Mouse (Mus musculus) midbrain, embryonic 16.5 days (tissue): ENCODE results near the gene Syngr4. TPM values are rescaled to one million over a fixed set of nuclear protein-coding genes. Genes with fewer than 3 reads are reported as not detected.

ENCODE experiments used
- ATAC-seq: fragments of 200-750 bp; cut with Nextera tagmentation; 2 replicates; pipeline ENCODE4 v1.8.0; 2017; ENCODE audit warnings: moderate TSS enrichment
- H3K27ac ChIP-seq: fragments of 300-500 bp; sonication (generic); 2 replicates; pipeline ENCODE4 v1.5.1; 2014; ENCODE audit warnings: mild to moderate bottlenecking, low read length, mixed read lengths
- H3K27me3 ChIP-seq: fragments of 300-500 bp; sonication (generic); 2 replicates; pipeline ENCODE4 v1.6.1; 2014; ENCODE audit warnings: low read depth, low read length, mixed read lengths; ENCODE audit not compliant: control insufficient read depth, insufficient read depth
- H3K36me3 ChIP-seq: fragments of 300-500 bp; sonication (generic); 2 replicates; pipeline ENCODE4 v1.6.1; 2014; ENCODE audit warnings: mild to moderate bottlenecking, low read length, moderate library complexity, mixed read lengths; ENCODE audit not compliant: control insufficient read depth, insufficient read depth
- H3K4me1 ChIP-seq: fragments of 300-500 bp; sonication (generic); 2 replicates; pipeline ENCODE4 v1.6.1; 2014; ENCODE audit warnings: mild to moderate bottlenecking, low read length, mixed read lengths; ENCODE audit not compliant: control insufficient read depth, insufficient read depth
- H3K4me2 ChIP-seq: fragments of 300-500 bp; sonication (generic); 2 replicates; pipeline ENCODE4 v1.6.1; 2014; ENCODE audit warnings: mild to moderate bottlenecking, low read length, mixed read lengths
- H3K4me3 ChIP-seq: fragments of 300-500 bp; sonication (generic); 2 replicates; pipeline ENCODE4 v1.5.1; 2014; ENCODE audit warnings: low read depth, mild to moderate bottlenecking, low read length, moderate library complexity, mixed read lengths
- H3K9ac ChIP-seq: fragments of 300-500 bp; sonication (generic); 2 replicates; pipeline ENCODE4 v1.6.1; 2014; ENCODE audit warnings: low read depth, low read length, mixed read lengths
- H3K9me3 ChIP-seq: fragments of 300-500 bp; sonication (generic); replicated peaks from 2 replicates; pipeline ENCODE4 v1.6.1; 2014; ENCODE audit warnings: mild to moderate bottlenecking, low read length, mixed read lengths; ENCODE audit not compliant: control insufficient read depth, poor library complexity, severe bottlenecking
- WGBS: fragments of 180-500 bp; shearing (Covaris S2); extraction: QIAGEN DNeasy Blood & Tissue Kit; methylation state at CpG from one replicate; pipeline ENCODE4 v1.1.7; 2014; 5-methylcytosine and 5-hydroxymethylcytosine counted together
- polyA plus RNA-seq: library from polyadenylated mRNA; unstranded; fragments of >200 nt; fragmentation: Nextera tagmentation; extraction: Ambion mirVana; gene quantifications from 2 replicates; pipeline ENCODE4 v1.2.1, GENCODE M21; 2015

Syngr4 gene
- polyA plus RNA-seq, 1 experiment from 2014 or later = not detected

DNA sequence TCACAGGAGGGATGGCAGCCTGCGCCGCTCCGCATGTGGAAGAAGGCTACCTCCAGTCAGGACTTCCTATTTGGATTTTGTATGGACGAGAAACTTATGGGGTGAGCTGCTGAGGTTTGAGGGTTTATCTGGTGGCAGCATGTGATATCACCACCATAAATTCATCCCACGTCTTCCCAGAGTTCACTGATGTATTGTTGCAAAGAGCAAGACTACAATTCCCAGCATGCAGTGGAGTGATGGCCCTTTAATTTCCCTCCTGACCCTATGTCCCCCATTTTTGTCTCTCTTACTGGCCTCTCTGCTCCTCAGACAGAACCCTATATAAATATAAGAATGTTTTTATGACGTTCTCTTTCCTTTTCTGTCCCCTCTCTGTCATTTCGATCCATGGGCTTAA lies 33.7 kb downstream of the Syngr4 start:
- ATAC-seq = no peak
- WGBS = 91% methylated on average over 7 of the region's 7 CpGs

DNA sequence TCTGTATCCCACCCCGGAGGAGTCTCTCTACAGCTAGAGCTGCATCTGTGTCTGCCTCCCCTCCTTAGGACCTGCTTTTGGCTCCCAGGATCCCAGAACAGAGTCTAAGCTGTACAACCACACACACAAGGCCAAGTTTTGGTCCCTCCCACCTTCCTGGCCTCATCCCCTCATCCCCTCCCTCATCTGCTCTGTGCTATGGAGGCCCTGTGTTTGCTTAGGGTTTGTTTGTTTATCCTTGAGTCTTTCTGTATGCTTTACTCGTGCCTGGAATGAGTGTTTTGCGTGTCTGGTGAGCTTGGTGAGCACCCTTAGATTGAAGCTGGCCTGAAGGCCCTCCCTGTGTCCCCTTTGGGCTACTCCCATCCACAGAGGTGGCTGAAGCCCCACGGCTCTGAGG lies 37.5 kb downstream of the Syngr4 start:
- no peak for ATAC-seq
- WGBS = 59% methylated on average over 4 of the region's 4 CpGs
- no peak overlapping the region for H3K27ac ChIP-seq

More for the DNA sequence above, 33.7 kb downstream of the Syngr4 start:
- Histone ChIP-seq H3K9me3 (no peaks in the 10 kb centered on the region), H3K27me3 (no peaks in the 10 kb centered on the region), H3K4me2 (no peak overlapping the region), H3K4me1 (peaks cover 8% of the 10 kb centered on the region), H3K9ac (no peak overlapping the region), H3K36me3 (no peaks in the 10 kb centered on the region), H3K27ac (no peak overlapping the region), H3K4me3 (no peak overlapping the region)

DNA sequence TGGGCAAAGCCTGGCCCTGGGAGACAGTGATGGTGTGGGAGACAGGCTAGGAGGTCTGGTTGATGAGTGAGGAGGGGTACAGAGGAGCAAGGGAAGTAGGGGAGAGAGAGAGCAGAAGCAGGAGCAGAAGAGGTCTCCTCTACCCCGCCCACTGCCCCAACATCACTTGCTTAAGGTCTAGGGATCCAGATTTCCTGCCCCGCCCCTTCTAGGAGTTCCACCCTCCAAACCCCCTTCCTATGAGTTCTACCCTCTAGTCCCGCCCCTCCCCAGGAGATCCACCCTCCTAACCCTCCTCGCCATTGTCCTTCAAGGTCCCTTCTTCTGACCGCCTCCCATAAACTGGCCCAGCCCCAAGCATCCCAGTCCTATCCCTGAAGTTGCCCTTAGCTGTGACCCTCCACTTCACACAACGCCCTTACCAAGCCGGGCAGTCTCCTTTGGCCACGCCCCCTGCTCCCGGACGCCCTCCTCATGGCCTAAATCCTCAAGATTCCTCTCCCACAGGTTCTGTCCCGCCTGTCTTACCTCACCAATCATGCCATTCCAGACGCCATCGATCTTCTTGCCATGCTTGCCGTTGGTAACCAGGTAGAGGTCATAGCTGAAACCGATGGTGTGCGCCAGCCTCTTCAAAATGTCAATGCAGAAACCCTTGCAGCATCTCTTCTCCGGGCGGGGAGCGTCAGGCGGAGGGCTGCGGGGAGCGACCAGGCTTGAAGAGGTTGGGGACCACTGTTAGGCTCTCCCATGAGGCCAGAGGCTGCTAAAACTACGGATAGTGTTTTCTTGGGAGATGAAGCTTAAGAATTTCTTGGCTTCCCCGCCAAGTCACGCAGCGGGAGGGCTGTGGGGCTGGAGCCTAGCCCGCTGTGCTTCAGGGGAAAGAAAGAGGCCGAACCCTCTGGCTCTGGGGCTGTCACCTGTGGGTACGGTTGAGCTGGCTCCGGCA lies 39.3 kb downstream of the Syngr4 start:
- no peaks in the 10 kb centered on the region for H3K9me3 ChIP-seq
- H3K9ac ChIP-seq = peak overlapping the region; percentile 51
- peak overlapping the region; percentile 46 for H3K4me2 ChIP-seq
- peaks cover 6% of the 10 kb centered on the region; the same call in 1 of the 2 replicates for H3K4me1 ChIP-seq
- 4% methylated on average over 30 of the region's 30 CpGs for WGBS
- H3K27ac ChIP-seq = no peak overlapping the region
- ATAC-seq = no peak
- peak overlapping the region; percentile 29 for H3K4me3 ChIP-seq
- peaks cover 5% of the 10 kb centered on the region for H3K27me3 ChIP-seq
- H3K36me3 ChIP-seq = no peaks in the 10 kb centered on the region

More for the DNA sequence above, 37.5 kb downstream of the Syngr4 start:
- Histone ChIP-seq H3K9ac (no peak overlapping the region), H3K36me3 (no peaks in the 10 kb centered on the region), H3K9me3 (no peaks in the 10 kb centered on the region), H3K4me1 (peaks cover 6% of the 10 kb centered on the region; the same call in 1 of the 2 replicates), H3K27me3 (peaks cover 5% of the 10 kb centered on the region), H3K4me2 (no peak overlapping the region), H3K4me3 (no peak overlapping the region)

DNA sequence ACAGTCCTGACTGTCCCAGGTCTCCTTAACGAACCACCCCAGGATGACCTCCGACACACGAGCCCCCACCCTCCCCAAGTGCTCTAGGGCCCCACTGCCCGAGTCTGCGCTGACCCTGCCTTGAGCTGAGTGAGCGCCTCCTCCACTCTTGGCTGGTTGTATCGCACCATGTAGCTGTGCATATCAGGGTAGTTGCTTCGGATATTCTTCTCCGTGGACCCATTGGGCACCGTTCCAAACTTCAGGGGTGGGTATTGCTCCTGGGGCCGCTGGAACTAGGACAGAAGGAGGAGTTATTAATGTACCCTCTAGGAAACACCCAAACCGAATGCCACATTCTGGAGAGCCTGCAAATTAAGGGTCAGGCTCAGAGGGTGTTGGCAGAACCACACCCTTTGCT lies 43.4 kb downstream of the Syngr4 start:
- no peak overlapping the region for H3K27ac ChIP-seq
- no peak overlapping the region for H3K9ac ChIP-seq
- H3K27me3 ChIP-seq = peaks cover 5% of the 10 kb centered on the region
- no peaks in the 10 kb centered on the region for H3K36me3 ChIP-seq
- H3K9me3 ChIP-seq = no peaks in the 10 kb centered on the region
- no peak overlapping the region for H3K4me3 ChIP-seq
- no peak overlapping the region for H3K4me2 ChIP-seq
- ATAC-seq = no peak
- 0 out of 2 replicates have a peak, but pooled peaks cover 3% of the 10 kb centered on the region for H3K4me1 ChIP-seq
- WGBS = 84% methylated on average over 12 of the region's 12 CpGs

DNA sequence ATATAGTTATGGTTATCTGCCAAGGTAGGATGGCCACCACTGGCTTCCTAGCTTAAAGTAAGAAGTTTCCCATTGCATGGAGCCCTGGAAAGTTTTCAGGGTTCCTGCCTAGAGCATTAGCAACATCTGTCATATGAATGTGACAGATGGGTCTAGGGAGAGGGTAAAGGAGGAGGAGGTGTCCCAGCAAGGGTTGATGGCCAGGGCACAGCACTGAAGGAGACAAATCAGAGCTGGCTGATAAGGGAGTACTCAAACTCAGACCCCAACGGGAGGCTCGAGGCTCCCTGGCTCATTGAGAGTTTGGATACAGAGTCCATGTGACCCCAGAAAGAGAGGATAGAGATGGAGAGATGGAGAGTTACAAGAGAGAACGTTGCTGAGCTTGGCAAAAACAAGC lies 45.9 kb downstream of the Syngr4 start:
- H3K4me3 ChIP-seq = no peak overlapping the region
- no peaks in the 10 kb centered on the region for H3K36me3 ChIP-seq
- ATAC-seq = no peak
- no peaks in the 10 kb centered on the region for H3K9me3 ChIP-seq
- WGBS = 84% methylated on average over 3 of the region's 3 CpGs
- no peaks in the 10 kb centered on the region for H3K27me3 ChIP-seq
- H3K4me1 ChIP-seq = no peaks in the 10 kb centered on the region
- no peak overlapping the region for H3K4me2 ChIP-seq
- H3K27ac ChIP-seq = no peak overlapping the region
- no peak overlapping the region for H3K9ac ChIP-seq

DNA sequence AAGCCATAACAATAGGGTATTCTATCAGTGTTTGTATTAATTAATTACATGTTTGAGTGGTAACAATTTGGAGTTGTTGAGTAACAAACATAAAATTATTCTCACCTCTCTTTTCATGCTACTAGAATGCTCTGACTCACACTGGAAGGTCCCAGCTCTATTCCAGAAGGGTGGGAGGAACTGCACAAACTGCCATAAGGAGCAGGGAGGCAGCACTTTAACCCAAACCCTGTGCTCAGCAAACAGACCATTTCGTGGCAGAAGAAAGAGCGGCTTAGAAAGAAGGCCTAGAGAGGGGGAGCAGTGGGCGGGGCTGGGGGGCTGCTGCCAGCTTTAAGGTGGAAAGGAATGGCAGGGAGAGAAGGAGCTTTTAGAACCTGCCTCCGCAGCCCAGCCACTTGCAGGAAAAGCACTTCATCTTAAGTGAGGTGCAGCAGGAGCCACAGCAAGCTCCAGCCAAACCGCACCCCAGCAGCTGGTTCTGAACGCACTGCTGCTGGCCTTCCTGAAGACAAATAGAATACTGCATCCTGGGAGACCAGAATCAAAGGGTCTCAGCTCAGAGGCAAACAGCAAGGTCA lies 48.0 kb downstream of the Syngr4 start:
- Histone ChIP-seq H3K4me3 (no peak overlapping the region), H3K36me3 (0 out of 2 replicates have a peak, but pooled peaks cover 3% of the 10 kb centered on the region), H3K4me2 (no peak overlapping the region), H3K9me3 (no peaks in the 10 kb centered on the region), H3K4me1 (no peaks in the 10 kb centered on the region), H3K9ac (0 out of 2 replicates have a peak overlapping the region, but pooled peaks have one; percentile 31), H3K27ac (no peak overlapping the region), H3K27me3 (no peaks in the 10 kb centered on the region)
- WGBS = 11% methylated on average over 6 of the region's 6 CpGs
- ATAC-seq = no peak

DNA sequence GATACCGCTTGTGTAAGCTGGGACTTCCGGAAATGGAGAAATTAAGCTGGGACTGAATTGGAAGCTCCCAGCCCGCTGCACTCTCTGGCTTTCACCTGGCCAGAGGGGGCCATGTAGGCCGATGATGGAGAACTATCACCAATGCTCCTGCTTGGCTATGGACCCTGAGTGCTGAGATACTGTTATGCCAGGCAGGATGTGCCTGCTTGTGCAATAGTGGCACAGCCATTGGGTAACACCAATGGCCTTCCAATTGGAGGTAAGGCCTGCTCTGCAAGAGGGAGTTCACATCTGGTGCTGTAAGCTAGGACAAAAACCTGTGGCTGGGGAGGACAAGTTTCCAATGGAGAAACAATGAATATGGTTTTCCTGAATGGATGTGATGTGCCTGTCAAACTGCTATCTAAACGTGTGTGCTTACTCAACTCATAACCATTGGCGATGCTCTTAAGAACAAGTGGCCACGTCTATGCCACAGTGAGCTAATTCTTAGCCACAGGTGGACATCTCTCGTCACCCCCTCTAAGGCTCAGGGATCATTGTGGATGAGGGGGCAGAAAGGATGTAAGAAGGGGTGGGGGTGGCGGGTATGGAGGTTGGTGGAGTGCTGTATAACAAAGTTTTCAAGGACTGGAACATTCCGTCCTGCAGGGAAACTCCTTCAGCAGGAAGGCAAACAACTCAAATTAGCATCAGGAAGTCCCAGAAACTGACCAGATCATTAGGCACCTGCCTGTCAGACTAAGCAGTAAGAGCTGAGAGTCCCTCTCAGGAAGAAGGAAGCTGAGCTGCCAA lies 53.4 kb downstream of the Syngr4 start:
- Histone ChIP-seq H3K9me3 (no peaks in the 10 kb centered on the region), H3K27ac (no peak overlapping the region), H3K9ac (no peak overlapping the region), H3K27me3 (peaks cover 4% of the 10 kb centered on the region; the same call in 1 of the 2 replicates), H3K36me3 (peaks cover 7% of the 10 kb centered on the region; the same call in 1 of the 2 replicates), H3K4me1 (no peaks in the 10 kb centered on the region), H3K4me3 (no peak overlapping the region), H3K4me2 (no peak overlapping the region)
- 84% methylated on average over 10 of the region's 10 CpGs for WGBS
- no peak for ATAC-seq
